Mouse (Mus musculus) CH12.LX (cell line): ENCODE measurements around the gene Stab1. TPM values are rescaled to one million over a fixed set of nuclear protein-coding genes. Genes with fewer than 3 reads are reported as not detected.

Source experiments
- DNase-seq: peaks from one replicate; pipeline ENCODE4 v3.0.0-alpha.2; 2013; ENCODE audit errors: extremely low read depth
- H3K27ac ChIP-seq: 2 replicates; pipeline ENCODE4 v1.5.1; 2012; ENCODE audit warnings: low read depth, mild to moderate bottlenecking, control low read depth, moderate library complexity; ENCODE audit not compliant: insufficient read depth
- H3K27me3 ChIP-seq: replicated peaks from 2 replicates; pipeline ENCODE3; 2012; ENCODE audit warnings: inconsistent platforms
- H3K36me3 ChIP-seq, 2 experiments: replicated peaks in 1 of 2; 2 replicates each; pipeline versions ENCODE3 to v1.6.1; 2012; ENCODE audit warnings: inconsistent platforms in 1 of 2, low read length in 1 of 2, mild to moderate bottlenecking in 1 of 2, mixed read lengths in 1 of 2, moderate library complexity in 1 of 2; ENCODE audit not compliant: control insufficient read depth in 1 of 2, insufficient read depth in 1 of 2
- H3K4me1 ChIP-seq, 2 experiments: 2 replicates each; pipeline ENCODE4 v1.6.1; 2012; ENCODE audit warnings: inconsistent platforms in 1 of 2, moderate library complexity in 1 of 2; ENCODE audit not compliant: insufficient read depth in 2 of 2, control insufficient read depth in 1 of 2
- H3K4me2 ChIP-seq: 2 replicates; pipeline ENCODE4 v1.6.1; 2012; ENCODE audit warnings: low read depth, mild to moderate bottlenecking, control low read depth; ENCODE audit not compliant: poor library complexity, insufficient read depth, severe bottlenecking
- H3K4me3 ChIP-seq, 3 experiments: fragments of 150-350 bp in 1 of 3; sonication (generic) in 1 of 3; replicated peaks in 1 of 3; 2 replicates each; pipeline versions ENCODE3 to v1.5.1; 2011 to 2012; ENCODE audit warnings: low read depth in 2 of 3, low read length in 2 of 3, mild to moderate bottlenecking in 2 of 3, moderate library complexity in 2 of 3, control low read depth in 1 of 3, improper control_type of control experiment in 1 of 3, inconsistent platforms in 1 of 3, mixed read lengths in 1 of 3; ENCODE audit not compliant: poor library complexity in 1 of 3
- H3K79me2 ChIP-seq: replicated peaks from 2 replicates; pipeline ENCODE4 v1.6.1; 2012; ENCODE audit warnings: mild to moderate bottlenecking, moderate library complexity; ENCODE audit not compliant: control insufficient read depth, poor library complexity, insufficient read depth, severe bottlenecking; ENCODE audit errors: extremely low read depth
- H3K9ac ChIP-seq: 2 replicates; pipeline ENCODE4 v1.6.1; 2012; ENCODE audit warnings: low read depth, mild to moderate bottlenecking, control low read depth, moderate library complexity; ENCODE audit not compliant: insufficient read depth
- H3K9me3 ChIP-seq: replicated peaks from 2 replicates; pipeline ENCODE3; 2012; ENCODE audit warnings: low read length, inconsistent platforms, mixed read lengths
- CHD2 ChIP-seq: IDR thresholded peaks from 2 replicates; pipeline ENCODE4 v1.6.1; 2011; ENCODE audit warnings: low read length, improper control_type of control experiment
- ELF1 ChIP-seq: IDR thresholded peaks from 2 replicates; pipeline ENCODE4 v1.6.1; 2014; ENCODE audit warnings: low read depth, mild to moderate bottlenecking, inconsistent platforms, low read length, improper control_type of control experiment
- GABPA ChIP-seq: IDR thresholded peaks from 2 replicates; pipeline ENCODE4 v1.6.1; 2012; ENCODE audit warnings: low read depth, low read length, improper control_type of control experiment, inconsistent platforms; ENCODE audit not compliant: insufficient replicate concordance
- HCFC1 ChIP-seq: IDR thresholded peaks from 2 replicates; pipeline ENCODE4 v1.6.1; 2012; ENCODE audit warnings: low read depth, mild to moderate bottlenecking, inconsistent platforms, low read length, improper control_type of control experiment
- JUN ChIP-seq: IDR thresholded peaks from 2 replicates; pipeline ENCODE4 v1.6.1; 2011; ENCODE audit warnings: low read depth, mild to moderate bottlenecking, low read length, improper control_type of control experiment, moderate library complexity; ENCODE audit not compliant: insufficient read depth
- JUND ChIP-seq: conservative IDR thresholded peaks from 2 replicates; pipeline ENCODE4 v1.6.1; 2011; ENCODE audit warnings: low read depth, low read length, improper control_type of control experiment
- KAT2A ChIP-seq: IDR thresholded peaks from 2 replicates; pipeline ENCODE4 v1.6.1; 2012; ENCODE audit warnings: low read length, improper control_type of control experiment, inconsistent platforms; ENCODE audit not compliant: insufficient replicate concordance
- MAX ChIP-seq: IDR thresholded peaks from 2 replicates; pipeline ENCODE4 v1.6.1; 2011; ENCODE audit warnings: low read length, improper control_type of control experiment
- MAZ ChIP-seq: IDR thresholded peaks from 2 replicates; pipeline ENCODE4 v1.6.1; 2012; ENCODE audit warnings: low read depth, mild to moderate bottlenecking, inconsistent platforms, low read length, improper control_type of control experiment, moderate library complexity
- MEF2A ChIP-seq: IDR thresholded peaks from 2 replicates; pipeline ENCODE4 v1.6.1; 2014; ENCODE audit warnings: low read depth, mild to moderate bottlenecking, inconsistent platforms, low read length, improper control_type of control experiment, borderline replicate concordance
- MXI1 ChIP-seq: IDR thresholded peaks from 2 replicates; pipeline ENCODE4 v1.6.1; 2011; ENCODE audit warnings: mild to moderate bottlenecking, low read depth, low read length, improper control_type of control experiment
- NELFE ChIP-seq: IDR thresholded peaks from 2 replicates; pipeline ENCODE4 v1.6.1; 2011; ENCODE audit warnings: low read depth, low read length, improper control_type of control experiment
- NRF1 ChIP-seq: IDR thresholded peaks from 2 replicates; pipeline ENCODE4 v1.6.1; 2014; ENCODE audit warnings: low read depth, mild to moderate bottlenecking, inconsistent platforms, low read length, improper control_type of control experiment, moderate library complexity
- POLR2A ChIP-seq: IDR thresholded peaks from 2 replicates; pipeline ENCODE4 v1.6.1; 2011; ENCODE audit warnings: low read depth, mild to moderate bottlenecking, improper control_type of control experiment, low read length
- RAD21 ChIP-seq: IDR thresholded peaks from 2 replicates; pipeline ENCODE4 v1.6.1; 2011; ENCODE audit warnings: low read depth, mild to moderate bottlenecking, low read length, improper control_type of control experiment, moderate library complexity
- TCF12 ChIP-seq: IDR thresholded peaks from 2 replicates; pipeline ENCODE4 v1.6.1; 2014; ENCODE audit warnings: low read depth, mild to moderate bottlenecking, inconsistent platforms, low read length, improper control_type of control experiment
- UBTF ChIP-seq: IDR thresholded peaks from 2 replicates; pipeline ENCODE4 v1.6.1; 2012; ENCODE audit warnings: low read depth, mild to moderate bottlenecking, inconsistent platforms, low read length, improper control_type of control experiment, moderate library complexity
- USF1 ChIP-seq: IDR thresholded peaks from 2 replicates; pipeline ENCODE4 v1.6.1; 2014; ENCODE audit warnings: low read depth, mild to moderate bottlenecking, inconsistent platforms, low read length, improper control_type of control experiment
- USF2 ChIP-seq: conservative IDR thresholded peaks from 2 replicates; pipeline ENCODE4 v1.6.1; 2011; ENCODE audit warnings: low read depth, low read length, improper control_type of control experiment
- ZC3H11A ChIP-seq: IDR thresholded peaks from 2 replicates; pipeline ENCODE4 v1.6.1; 2012; ENCODE audit warnings: low read depth, mild to moderate bottlenecking, inconsistent platforms, low read length, improper control_type of control experiment
- ZNF384 ChIP-seq: IDR thresholded peaks from 2 replicates; pipeline ENCODE4 v1.6.1; 2012; ENCODE audit warnings: low read depth, low read length, improper control_type of control experiment, inconsistent platforms
- dilution Hi-C: fragments of 300-500 bp; cut with MboI; formaldehyde crosslinking; loops from 2 replicates; pipeline ENCODE4 v1.14.3; 2020; ENCODE audit warnings: low sequenced_read_pairs; ENCODE audit not compliant: extremely low pct_unique_long_range_greater_than_20kb, extremely low pct_ligation_motif_present
- in situ Hi-C: fragments of 300-500 bp; cut with MboI; formaldehyde crosslinking; loops from 3 replicates; pipeline ENCODE4 v1.14.3; 2019; ENCODE audit warnings: low sequenced_read_pairs, low pct_ligation_motif_present, low pct_unique_long_range_greater_than_20kb, mixed read lengths
- polyA plus RNA-seq: library from polyadenylated mRNA; unstranded; fragments of >175 nt; gene quantifications from 2 replicates; pipeline ENCODE4 v1.2.1, GENCODE M21; 2012; ENCODE audit warnings: low read depth; ENCODE audit not compliant: insufficient read length
- total RNA-seq, 2 experiments: library from RNA; depleted of rRNA; stranded (reverse); fragments of 300-350 nt in 1 of 2; fragments of >200 nt in 1 of 2; gene quantifications; 2 replicates each; pipeline ENCODE4 v1.2.3; 2012 to 2014

Gene Stab1
- total and polyA plus RNA-seq, 3 experiments: 3.9 to 11.2 (median 5.8) TPM

GRCm38 (mm10) chr14:31133023-31133665 is 35.3 kb downstream of the Stab1 start:
- no peak overlapping the region for H3K27ac ChIP-seq
- no peaks in the 10 kb centered on the region; the same call in 1 of the 2 replicates for H3K79me2 ChIP-seq
- dilution Hi-C loops: no loop called here
- no peak overlapping the region for H3K9ac ChIP-seq
- in situ Hi-C loops: no loop called here
- no peak overlapping the region for H3K4me2 ChIP-seq
- peaks cover 14 to 22% of the 10 kb centered on the region in 2 experiments for H3K36me3 ChIP-seq
- no peak for DNase-seq
- no peak overlapping the region for H3K4me3 ChIP-seq
- TF ChIP-seq MAZ (no peak), POLR2A (no peak), HCFC1 (no peak), ZC3H11A (no peak), ZNF384 (no peak), CHD2 (no peak), USF1 (no peak), ELF1 (no peak), JUND (no peak), TCF12 (no peak), GABPA (no peak)
- no peaks in the 10 kb centered on the region for H3K9me3 ChIP-seq
- H3K4me1 ChIP-seq: peaks cover 4% of the 10 kb centered on the region in 2 experiments; a peak in 3 of 4 replicates
- peaks cover 33% of the 10 kb centered on the region for H3K27me3 ChIP-seq

GRCm38 (mm10) chr14:31132491-31132975 is 35.9 kb downstream of the Stab1 start:
- no peak overlapping the region for H3K4me3 ChIP-seq
- dilution Hi-C loops (no loop called here), in situ Hi-C loops (no loop called here)
- H3K9me3 ChIP-seq: no peaks in the 10 kb centered on the region
- H3K4me2 ChIP-seq: no peak overlapping the region
- no peak for DNase-seq
- H3K27ac ChIP-seq: no peak overlapping the region
- peaks cover 4% of the 10 kb centered on the region in 2 experiments; a peak in 3 of 4 replicates for H3K4me1 ChIP-seq
- H3K9ac ChIP-seq: no peak overlapping the region
- H3K36me3 ChIP-seq: peaks cover 14 to 19% of the 10 kb centered on the region in 2 experiments
- H3K27me3 ChIP-seq: peaks cover 33% of the 10 kb centered on the region
- H3K79me2 ChIP-seq: peaks cover under 1% of the 10 kb centered on the region
- TF ChIP-seq RAD21 (no peak), KAT2A (no peak), USF2 (no peak), NELFE (no peak), HCFC1 (no peak), MXI1 (no peak), UBTF (no peak), NRF1 (no peak), TCF12 (no peak), JUN (no peak), ZNF384 (no peak), MEF2A (no peak), POLR2A (no peak), MAX (no peak)
